Mouse (Mus musculus): ENCODE results near the gene H1f0.

H1f0 gene

DNA sequence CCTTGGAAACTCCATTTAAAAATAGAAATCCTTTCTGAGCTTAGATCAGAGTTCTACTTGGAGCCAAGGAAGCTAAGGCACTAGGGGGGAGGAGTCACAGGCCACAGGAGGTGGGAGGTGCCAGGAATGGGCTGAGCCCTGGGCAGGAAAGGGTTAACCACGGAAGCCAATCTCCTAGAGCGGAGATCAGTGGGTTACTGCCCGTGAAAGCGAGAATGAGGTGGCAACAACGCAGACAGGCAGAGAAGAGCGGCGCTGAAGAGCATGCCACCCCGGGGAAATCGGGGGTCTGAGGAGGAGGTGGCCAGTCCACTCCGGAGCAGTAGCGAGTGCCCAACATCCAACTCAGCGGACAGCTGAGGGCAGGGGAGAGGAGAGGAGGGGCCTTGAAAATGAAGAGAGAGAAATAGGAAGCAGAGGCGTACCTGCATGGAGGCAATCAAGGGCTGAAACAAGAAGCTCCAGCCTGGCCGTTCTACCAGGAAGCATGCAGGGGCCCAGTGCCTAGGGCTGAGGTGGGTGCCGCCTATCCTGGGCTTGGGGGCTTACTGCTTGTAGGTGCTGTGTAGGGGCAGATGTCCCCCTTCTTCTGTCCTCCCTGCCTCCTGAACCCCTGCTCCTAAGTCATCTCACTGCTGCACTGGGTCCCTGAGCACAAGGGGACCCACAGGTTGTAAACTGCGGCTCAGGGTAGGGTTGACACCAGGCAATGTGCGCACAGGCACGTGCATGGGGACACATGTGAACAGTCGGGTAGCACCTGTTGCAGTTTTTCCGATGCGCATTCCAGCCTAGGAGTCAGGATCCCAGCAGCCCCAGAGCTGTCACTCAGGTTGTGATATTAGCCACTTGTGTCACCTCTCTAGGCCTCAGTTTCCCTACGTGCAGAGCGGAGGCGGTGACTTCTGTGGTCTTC lies 12.5 kb downstream of the H1f0 start:
- DNase-seq = no peak

GRCm38 (mm10) chr15:79041585-79041984 lies 13.3 kb downstream of the H1f0 start, which contains the start of gene Galr3:
TSS of gene Galr3 (plus strand) at chr15:79041885.
- DNase-seq = no peak

DNA sequence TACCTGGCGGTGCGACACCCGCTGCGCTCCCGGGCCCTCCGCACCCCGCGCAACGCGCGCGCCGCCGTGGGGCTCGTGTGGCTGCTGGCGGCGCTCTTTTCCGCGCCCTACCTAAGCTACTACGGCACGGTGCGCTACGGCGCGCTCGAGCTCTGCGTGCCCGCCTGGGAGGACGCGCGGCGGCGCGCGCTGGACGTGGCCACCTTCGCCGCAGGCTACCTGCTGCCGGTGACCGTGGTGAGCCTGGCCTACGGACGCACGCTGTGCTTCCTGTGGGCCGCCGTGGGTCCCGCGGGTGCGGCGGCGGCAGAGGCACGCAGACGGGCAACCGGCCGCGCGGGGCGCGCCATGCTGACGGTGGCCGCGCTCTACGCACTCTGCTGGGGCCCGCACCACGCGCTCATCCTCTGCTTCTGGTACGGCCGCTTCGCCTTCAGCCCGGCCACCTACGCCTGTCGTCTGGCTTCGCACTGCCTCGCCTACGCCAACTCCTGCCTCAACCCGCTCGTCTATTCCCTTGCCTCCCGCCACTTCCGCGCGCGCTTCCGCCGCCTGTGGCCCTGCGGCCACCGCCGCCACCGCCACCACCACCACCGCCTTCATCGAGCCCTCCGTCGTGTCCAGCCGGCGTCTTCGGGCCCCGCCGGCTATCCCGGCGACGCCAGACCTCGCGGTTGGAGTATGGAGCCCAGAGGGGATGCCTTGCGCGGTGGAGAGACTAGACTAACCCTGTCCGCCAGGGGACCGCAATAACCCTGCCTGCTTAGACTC lies 14.7 kb downstream of the H1f0 start:
- no peak for DNase-seq

- DNase-seq = no peak
Measured at GRCm38 (mm10) chr15:79044837-79045236, 16.6 kb downstream of the H1f0 start.

DNA sequence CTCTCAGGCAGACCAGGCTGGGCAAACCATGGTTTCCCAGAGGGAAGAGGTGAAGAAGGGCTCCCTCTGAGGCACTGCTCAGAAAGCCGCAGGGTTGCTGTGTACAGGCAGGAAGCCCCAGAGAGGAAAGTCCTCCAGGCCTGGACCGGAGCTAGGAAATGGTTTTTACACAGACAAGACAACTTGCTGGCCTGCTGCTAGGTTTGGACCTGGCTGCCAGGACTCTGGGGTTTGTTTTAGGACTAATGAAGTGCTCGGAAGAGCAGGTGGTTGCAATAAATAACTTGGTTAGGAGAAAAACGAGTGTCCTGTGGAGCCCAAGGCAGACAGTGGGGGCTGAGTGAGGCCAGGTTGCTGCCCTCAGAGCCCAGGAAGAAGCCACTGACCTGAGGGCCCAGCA lies 19.9 kb downstream of the H1f0 start:
- DNase-seq = no peak

GRCm38 (mm10) chr15:79050160-79050845 lies 22.1 kb downstream of the H1f0 start:
- no peak for DNase-seq

DNA sequence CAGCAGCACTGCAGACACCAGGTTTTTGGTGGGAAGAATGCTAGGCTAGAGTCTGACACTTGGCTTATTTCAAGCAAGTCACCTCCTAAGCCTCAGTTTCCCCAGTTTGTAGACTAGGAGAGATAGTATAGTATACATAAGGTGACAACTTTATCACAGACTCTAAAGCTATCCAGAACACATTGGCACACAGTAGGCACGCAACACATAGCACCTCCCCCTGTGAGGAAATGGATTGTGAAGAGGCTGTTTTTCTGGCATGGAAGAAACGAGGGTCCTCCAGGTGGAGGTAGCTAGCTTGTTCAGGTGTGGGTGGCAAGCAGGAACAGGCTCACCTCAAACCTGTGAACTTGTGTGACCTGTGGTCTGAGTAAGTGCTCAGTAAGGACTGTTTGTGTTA lies 22.7 kb downstream of the H1f0 start:
- DNase-seq = no peak

DNA sequence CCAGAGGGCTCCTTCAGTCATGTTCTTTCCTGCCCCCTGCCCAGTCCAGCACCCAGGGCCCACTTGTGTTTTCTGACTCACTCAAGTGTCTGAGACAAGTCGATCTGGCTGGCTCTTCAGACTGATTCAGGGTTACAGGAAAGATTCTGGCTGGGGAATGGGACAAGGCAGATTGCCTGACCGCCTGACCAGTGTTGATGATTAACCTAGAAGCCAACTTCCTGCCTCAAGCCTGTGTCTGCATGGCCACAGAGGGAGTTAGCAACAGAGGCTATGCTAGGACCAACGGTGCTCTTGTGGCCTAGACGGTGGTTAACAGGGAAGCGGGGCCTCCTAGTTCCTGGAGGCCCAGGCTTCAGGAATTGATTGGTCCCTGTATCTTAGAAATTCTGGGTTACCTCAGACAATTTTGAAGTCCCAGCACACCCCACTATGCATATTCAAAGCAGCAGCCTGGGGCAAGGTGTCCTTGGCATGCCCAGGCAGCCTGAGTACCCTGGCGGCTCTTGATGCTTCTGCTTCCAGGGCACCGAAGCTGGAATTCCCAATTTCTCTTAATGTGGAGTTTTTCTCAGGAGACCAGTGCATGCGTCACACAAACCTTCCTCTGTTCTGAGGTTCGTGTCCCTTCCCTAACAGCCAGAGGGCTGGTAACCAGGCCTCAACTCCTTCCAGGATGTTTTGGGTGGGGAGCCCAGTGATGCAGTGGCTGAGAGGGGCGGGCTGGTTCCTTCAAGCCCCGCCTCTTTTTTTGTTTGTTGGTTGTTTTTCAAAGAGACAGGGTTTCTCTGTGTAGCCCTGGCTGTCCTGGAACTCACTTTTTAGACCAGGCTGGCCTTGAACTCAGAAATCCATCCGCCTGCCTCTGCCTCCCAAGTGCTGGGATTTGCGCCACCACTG lies 23.5 kb downstream of the H1f0 start:
- DNase-seq = no peak

GRCm38 (mm10) chr15:79052366-79052765 lies 24.1 kb downstream of the H1f0 start:
- DNase-seq = no peak

DNA sequence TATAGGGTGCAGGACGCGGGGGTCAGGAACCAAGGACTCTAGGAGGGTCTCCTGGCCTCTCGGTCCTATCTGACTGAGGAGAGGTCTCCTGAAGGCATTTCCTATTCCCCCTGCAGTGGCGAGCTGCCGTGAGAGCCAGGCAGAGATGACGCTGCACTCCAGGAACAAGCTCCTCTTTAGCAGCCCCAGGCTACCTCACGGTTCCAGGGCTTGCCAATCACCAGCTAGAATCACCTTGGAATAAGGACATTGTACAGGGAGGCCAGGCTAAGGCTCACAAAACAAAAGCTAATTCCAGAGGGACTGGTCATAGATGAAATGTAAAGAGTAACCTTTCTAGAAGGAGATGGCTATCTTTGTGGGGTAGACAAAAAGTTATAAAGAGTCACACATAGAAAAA lies 28.4 kb downstream of the H1f0 start:
- no peak for DNase-seq

- no peak for DNase-seq
Measured at GRCm38 (mm10) chr15:79057850-79058249, 29.6 kb downstream of the H1f0 start.

- DNase-seq = peak; percentile 37
Measured at GRCm38 (mm10) chr15:79060887-79061565, 32.8 kb downstream of the H1f0 start.

GRCm38 (mm10) chr15:79062376-79063159 lies 34.3 kb downstream of the H1f0 start, which contains the start of gene Ankrd54:
TSS of gene Ankrd54 (minus strand) at chr15:79062893.
- DNase-seq = peak; percentile 99

DNA sequence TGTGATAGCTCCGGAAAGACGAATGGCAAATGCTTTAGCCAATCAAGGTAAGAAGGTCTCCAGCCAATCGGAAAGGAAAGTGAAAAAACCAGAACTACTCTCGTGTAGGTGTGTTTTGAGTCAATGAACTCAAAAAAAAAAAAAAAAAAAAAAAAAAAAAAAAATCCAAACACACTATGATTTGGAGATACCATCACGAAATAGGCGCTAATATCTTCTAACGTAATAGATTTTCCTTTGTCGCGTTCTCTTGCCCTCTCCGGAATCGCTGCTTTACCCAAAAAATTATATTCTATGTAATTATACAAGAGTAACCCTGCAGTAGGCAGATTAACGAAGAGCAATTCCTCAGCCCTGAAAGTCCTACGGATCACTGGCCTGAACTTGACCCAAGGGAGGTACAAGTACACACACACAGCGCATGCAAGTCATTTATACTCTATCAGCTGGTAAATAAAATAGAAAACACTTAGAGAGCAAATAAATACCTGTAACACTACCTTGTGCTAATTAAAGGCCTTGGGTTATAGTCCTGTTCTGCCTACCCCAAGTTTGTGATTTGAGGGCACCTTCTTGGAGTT lies 35.0 kb downstream of the H1f0 start:
- DNase-seq = no peak

DNA sequence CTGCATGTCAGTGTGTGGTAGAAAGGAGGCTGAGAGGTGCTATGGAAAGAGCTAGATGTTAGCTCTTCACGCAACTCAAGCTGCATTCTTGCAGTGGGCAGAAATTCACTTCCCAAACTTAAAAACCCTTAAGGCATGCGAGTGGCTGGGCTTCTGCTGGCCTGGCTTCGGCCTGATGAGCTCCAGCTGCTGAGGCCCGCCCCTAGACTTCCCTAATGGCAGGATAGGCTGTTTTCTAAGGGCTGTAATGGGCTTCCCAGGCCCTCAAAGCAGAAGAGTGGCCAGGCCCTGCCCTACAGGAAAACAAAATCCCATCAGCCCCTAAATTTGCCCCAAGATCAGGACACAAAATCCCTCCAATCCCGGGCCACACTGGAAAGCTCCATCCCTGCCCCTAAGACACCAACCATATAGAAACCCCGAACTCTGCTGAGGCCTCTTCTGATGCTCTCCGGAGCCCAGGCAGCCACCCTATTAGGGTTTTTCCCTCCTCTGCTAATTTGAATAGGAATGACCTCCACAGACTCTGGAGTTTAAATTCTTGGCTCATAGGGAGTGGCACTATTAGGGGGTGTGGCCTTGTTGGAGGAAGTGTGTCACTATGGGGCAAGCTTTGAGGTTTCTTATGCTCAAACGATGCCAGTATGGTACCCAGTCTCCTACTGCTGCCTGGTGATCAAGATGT lies 37.0 kb downstream of the H1f0 start:
- peak; percentile 9 for DNase-seq

- peak; percentile 16 for DNase-seq
Measured at GRCm38 (mm10) chr15:79066276-79066675, 38.0 kb downstream of the H1f0 start.

DNA sequence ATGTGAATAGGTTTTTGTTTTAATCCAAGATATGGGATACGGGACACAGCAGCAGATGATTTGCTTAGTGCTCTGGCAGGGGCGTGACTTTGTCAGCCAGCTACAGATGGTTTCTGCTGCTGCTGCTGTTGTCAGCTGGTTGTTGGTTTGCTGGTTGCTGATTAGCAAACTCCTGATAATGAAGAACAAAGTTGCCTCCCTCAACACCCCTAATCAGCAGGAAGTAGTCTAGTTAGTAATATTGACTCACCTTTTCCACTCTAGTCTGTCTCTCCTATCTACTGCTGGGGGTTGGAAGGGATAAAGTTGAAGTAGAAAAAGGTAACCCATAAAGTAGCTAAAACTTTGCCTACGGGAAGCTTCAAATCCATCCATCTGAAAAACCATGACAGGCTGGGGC lies 39.4 kb downstream of the H1f0 start:
- no peak for DNase-seq

DNA sequence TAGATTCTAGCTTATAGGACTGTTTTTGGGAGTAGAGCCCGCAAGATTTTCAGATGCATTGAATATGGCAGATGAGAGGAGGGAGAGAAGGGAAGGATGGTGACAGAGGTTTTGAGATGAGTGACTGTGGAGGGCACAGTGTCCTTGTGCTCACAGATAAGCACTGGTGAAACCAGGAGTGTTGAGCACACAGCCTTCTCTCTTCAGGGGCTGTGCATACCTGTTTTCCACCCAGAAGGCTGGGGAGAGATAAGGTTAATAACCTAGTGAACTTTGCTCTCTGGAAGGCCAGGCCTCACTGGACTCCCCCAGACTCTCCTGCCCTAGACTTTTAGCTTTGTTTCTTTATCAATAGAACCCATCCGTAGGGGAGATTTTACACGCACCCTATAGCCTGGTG lies 40.2 kb downstream of the H1f0 start:
- no peak for DNase-seq

- DNase-seq = peak; percentile 64
Measured at GRCm38 (mm10) chr15:79071117-79072039, 43.1 kb downstream of the H1f0 start.
